Mouse (Mus musculus) liver, embryonic 15.5 days (tissue): ENCODE data around the gene Reg2. TPM values are rescaled to one million over a fixed set of nuclear protein-coding genes. Genes with fewer than 3 reads are reported as not detected.

ENCODE experiments used
- polyA plus RNA-seq: library from polyadenylated mRNA; unstranded; fragments of >200 nt; fragmentation: Nextera tagmentation; extraction: Ambion mirVana; gene quantifications from 2 replicates; pipeline ENCODE4 v1.2.1, GENCODE M21; 2015

Gene Reg2
- polyA plus RNA-seq, 1 experiment from 2014 or later, result not detected

Other genes with a start within 250 kb of the Reg2 start
- gene Reg3b, start 25.0 kb upstream of the Reg2 start, polyA plus RNA-seq, result not detected in 2 replicates
- gene Reg3d, start 16.8 kb upstream of the Reg2 start, polyA plus RNA-seq, result not detected in 2 replicates
- not detected in 2 replicates for gene Reg3a, start 14.9 kb upstream of the Reg2 start, polyA plus RNA-seq
- gene Reg1, start 27.1 kb downstream of the Reg2 start, polyA plus RNA-seq, result 0.67 TPM in 1 of 2 replicates, not detected in the other
- gene Reg3g, start 73.2 kb downstream of the Reg2 start, polyA plus RNA-seq, result not detected in 2 replicates